Mouse (Mus musculus): ENCODE measurements at regions not wholly inside any gene's neighbourhood (a gene's known extent, or its start where the extent isn't known, plus 50 kb on each side); places are given as distances from the start of the nearest gene placed in this dataset.

DNA sequence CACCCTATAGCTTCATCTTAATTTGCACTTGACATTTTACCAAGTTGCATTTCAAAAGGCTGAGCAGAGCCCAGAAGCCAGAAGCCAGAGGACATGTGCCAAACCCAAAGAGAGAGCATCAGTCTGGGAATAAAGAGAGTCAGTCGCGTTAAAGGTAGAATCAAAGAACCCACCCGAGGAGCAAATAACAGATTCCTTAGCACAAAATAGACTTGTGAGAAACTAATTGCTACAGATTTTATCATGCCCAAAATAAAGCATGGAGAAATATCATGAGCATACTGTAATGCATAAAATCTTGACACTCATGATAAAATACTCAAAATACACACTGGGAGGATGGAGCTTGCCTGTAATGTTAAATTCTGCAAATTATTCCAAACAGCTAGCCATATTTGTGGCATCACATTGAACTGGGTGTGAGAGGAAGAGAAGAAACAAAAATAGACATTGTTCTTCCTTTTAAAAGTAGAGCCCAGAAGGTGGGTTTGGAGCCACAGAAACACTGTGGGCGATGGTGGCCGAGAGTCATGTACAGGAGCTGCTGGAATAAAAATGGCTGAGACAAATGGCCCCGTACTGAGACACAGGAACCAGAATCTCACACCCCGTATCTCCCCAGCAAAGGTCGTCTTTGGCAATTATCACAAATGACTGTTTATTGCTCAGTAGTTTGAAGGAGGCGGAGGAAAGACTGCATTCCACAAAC, 317.2 kb downstream of the Klf6 start:
- DNase-seq (ENCODE audit: low spot score in 2 of 2) = no peak

DNA sequence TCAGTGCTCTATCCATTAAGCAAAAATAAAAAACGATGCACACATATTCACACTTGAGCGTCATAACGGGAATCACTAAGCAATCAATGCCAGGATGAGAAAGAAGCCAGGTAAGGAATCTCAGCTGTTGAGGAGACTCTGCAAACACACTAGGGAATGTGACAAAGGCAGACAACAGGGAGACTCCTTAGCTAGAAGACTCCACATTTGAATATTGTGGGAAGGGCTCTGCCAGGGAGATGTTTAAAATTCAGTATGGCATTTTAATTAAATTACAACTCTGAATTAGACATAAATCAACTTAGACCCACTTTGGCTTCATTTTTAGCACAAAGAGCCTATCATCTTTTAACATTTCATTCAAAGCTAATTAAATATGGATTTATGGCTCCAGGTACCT, 327.9 kb downstream of the Klf6 start:
- DNase-seq (ENCODE audit: low spot score in 2 of 2) = no peak

DNA sequence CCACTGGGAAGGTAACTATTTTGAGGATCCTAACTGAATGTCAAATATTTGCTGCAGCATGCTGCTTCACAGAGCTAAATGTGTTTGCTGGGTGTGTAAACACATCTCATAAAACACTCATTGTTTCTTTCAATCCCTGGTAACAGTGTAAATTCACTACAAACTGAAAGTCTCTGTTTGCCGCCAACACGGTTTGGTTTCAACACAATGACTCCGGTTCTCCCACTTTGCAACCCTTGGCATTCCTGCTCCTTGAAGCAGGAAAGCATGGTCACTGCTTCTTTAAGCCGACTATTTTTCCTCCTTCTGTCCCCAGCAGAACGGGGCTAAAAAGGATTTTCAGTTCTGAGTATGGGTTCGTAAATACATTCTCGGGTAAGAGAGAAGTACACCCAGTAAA, 328.3 kb downstream of the Klf6 start:
- no peak for DNase-seq (ENCODE audit: low spot score in 2 of 2)

DNA sequence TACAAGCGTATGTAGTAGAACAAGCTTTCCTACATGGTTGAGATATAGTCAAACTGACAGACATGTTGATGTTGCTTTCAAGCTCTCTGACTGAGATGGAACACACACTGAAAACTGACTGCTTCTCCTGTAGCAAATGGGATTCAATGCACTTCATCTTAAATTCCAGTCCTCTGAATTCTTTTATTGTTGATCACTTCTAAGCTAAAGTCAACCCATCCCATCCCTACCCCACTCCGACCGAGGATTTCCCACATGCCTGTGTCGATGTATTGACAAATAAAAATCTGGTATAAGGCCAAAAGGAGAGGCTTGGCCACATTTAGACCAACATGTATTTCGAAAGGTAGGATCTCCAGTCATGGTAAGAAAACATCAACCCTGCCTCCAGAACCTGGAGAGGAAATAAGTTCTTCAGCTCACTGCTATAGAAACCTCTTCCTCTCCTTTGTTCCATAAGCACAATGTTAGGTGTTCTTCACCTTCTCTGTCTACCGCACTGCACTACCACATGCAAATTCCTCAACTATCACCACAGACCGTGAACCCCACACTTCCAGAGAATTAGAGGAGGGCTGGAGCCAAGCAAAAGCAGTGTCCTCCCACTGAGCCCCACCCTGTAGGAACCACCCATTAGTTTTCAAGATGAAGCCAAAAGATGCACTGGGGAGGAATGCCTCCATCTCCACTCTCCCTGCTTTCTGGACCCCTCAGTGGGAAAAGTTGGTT, 330.1 kb downstream of the Klf6 start:
- no peak for DNase-seq (ENCODE audit: low spot score in 2 of 2)

DNA sequence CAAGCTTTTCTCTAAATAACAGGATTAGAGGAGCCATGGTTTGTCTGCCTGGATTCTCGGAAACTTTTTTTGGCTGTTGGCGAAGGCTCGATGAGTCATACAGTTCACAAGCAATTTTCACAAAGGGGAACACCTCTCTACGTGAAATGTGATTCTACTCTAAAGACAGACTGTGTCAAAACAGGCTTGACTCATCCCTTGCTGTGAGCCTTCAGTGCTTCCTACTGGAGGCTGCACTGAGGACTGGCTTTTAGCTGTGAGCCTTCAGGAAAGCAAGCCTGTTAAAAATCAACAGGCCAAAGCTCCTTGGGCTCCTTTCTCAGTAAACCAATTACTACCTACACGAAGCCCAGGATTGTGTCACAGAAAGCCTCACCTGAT, 330.6 kb downstream of the Klf6 start:
- peak in 1 of 2 experiments; percentile 18 for DNase-seq (ENCODE audit: low spot score in 2 of 2)

DNA sequence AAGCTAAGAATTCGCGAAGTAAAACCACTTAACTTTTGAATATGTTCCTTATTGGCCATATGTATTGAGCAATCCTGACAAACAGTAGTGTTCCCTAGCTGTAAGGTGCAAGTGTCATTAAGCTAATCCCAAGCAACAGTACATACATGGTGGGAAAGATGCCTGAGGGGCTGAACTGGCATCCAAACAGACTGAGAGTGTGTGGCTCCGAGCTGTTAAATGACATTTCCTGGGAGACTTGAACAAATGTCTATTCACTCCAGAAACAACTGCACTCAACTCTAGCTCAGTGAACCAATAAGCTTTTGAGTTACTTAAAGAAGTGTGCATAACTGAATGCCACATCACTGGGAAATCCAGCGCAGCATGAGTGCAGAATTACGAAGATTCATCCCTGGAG, 335.4 kb downstream of the Klf6 start:
- no peak for DNase-seq (ENCODE audit: low spot score in 2 of 2)

DNA sequence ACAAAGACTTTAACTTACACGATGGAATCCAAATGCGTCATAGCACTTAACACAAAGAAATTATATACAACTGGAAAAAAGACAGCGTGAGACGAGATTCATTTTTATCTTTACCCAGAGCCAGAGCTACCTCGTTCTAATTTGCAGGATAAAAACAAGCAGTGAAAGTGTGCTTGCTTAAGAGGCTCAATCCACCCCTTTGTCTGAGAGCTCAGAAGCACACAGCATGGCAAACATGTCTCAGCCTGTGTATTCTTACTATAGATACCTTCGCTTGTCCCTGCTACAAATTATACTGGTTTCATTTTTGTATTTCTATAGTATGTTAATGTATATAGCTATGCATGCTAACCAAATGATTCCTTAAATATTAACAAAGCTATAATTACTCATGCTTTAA, 337.8 kb downstream of the Klf6 start:
- no peak for DNase-seq (ENCODE audit: low spot score in 2 of 2)

DNA sequence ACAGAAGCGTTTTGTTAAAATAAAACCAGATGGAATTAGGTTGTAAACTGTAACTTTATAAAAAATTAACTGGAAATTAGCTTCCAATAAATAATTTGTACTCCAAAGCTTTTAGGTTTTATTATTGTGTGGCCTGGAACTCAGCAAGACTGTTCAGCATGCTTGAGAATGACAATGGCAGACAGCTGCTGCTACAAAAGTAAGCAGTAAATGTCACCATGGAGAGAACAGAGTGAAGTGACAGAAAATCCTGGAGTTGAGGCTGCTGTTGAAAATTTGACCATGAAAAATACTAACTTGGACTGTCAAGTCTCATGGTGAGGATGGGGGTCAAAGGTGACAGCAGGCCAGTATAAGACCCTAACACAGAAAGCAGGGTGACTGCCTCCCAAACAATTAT, 340.2 kb downstream of the Klf6 start:
- no peak for DNase-seq (ENCODE audit: low spot score in 2 of 2)

DNA sequence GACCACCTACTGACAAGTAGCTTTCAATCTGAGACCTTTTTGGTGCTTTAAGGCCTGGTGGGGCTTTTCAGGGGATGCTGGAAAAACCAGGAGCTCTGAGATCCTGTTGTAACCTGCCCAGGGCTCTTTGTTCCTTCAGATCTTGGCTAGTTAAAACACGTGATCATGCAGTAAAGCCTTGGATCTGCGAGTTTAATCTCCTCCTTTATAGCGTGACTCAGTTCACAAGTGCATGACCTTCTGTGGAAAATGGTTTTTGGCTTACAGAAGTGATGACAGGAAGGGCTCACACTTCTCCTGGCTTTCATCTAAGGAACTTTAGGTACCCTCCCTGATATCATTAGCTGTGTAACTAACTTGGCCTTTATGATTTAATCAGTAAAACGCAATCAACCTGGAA, 343.1 kb upstream of the Pitrm1 start:
- DNase-seq (ENCODE audit: low spot score in 2 of 2) = no peak

DNA sequence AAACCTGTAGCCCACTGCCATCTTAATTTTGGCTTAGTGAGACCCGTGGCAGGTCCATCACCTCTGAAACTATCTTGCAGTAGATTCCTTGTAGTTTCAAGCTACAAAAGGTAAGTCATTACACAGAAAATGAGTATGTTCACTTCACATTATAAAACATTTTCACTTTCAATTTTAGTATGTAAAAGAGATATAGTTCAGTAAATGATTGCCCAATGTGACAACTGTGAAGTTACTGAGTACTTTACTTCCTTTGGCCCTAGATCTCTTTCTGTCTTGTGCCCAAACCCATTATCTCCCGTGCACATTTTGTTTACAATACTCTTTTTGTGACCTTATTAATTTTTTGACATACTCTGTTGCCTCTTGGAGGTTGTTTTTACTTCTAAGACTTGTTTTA, 335.4 kb upstream of the Pitrm1 start:
- no peak for DNase-seq (ENCODE audit: low spot score in 2 of 2)

DNA sequence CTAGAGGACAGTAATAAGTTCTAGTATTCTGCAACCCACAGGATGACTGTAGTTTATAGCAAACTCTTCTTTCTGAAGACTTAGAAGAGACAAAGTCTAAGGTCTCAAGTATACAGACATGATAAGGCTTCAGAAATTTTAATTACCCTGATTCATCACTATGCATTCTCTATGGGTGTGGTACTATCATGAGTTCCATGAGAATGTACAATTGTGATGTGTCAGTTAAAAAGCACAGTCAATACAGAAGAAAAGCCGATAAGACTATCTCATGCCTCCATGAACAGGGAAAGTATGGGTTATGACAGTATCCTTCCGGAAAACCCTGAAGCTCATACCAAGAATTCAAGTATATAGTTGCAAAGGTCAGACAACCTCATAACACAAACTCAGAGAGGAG, 333.8 kb upstream of the Pitrm1 start:
- DNase-seq (ENCODE audit: low spot score in 2 of 2) = no peak

DNA sequence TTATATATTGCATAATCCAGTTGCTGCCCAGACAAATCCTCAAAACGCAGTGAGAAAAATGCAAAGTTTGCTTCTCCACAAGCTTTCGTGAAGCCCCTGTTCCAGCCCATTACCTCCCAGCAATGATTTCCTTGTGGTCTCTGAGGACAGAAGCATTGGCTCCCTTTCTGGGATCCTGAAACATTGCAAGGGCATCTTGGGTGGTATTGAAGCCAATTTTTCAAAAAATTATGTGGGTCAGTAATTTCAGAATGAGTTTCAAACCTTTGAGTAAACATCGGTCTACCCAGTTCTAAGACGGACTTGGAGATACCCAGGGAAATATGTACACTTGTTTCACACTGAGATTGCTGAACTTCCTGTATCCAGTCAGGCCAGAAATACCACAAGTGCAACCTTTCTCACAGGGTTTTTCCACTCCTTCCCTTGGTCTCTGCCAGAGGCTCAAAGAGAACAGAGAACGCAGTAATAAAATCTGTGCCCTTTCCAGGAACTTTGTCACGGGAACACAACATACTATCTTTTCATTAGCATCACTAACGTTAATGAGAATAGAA, 321.8 kb upstream of the Pitrm1 start:
- no peak for DNase-seq (ENCODE audit: low spot score in 2 of 2)

DNA sequence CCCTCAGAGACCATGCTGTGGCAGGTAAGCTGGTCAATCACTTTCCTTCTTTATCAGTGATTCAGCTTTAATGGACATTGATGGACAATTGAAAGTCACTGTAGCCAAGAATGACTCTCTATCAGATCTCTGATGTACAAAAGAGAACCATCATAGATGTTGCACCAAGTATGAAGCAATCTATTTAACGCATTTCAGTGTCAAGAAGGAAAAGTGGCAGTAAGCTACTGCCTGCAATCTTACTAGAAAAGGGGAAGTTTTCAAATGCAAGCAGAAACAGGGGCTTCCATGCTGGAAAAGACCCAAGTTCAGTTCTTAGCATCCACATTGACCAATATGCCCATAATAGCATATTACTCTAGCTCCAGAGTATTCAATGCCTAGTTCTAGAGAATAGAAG, 319.7 kb upstream of the Pitrm1 start:
- no peak for DNase-seq (ENCODE audit: low spot score in 2 of 2)

DNA sequence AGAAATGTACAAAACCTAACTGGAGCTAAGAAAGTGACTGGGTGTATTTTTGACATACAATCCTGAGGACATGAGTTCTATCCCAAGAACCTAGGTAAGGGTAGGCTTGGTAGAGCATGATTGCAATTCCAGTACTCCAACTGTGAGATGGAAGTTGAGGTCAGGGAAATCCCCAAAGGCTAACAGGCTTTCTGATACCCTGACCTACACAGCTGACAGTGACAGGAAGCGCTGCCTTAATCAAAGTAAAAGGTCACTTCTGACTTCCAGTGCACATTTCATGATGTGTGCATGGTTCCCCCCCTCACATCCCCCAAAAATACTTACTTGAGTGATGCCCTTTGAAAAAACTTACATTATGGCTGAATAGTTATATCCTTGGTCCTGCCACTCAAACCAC, 312.6 kb upstream of the Pitrm1 start:
- DNase-seq (ENCODE audit: low spot score in 2 of 2) = no peak

DNA sequence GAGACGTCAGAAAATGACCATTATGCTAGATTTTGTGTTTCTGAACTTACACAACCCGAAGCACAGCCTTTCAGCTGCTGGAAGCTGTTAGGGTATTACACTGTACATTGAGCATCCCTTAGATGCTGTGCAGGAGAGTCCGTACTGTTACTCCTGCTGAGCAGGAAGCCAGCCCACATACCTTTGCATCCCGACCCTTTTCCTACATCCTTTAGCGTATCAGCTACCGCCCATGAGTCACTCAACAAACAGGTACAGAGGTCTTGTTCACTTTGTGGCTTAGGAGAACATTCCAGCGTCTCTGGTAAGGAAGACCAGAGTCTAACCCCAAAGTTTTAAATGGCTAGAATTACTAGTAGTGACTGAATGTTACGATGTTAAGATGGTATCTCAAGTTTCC, 311.4 kb upstream of the Pitrm1 start:
- DNase-seq (ENCODE audit: low spot score in 2 of 2) = no peak

DNA sequence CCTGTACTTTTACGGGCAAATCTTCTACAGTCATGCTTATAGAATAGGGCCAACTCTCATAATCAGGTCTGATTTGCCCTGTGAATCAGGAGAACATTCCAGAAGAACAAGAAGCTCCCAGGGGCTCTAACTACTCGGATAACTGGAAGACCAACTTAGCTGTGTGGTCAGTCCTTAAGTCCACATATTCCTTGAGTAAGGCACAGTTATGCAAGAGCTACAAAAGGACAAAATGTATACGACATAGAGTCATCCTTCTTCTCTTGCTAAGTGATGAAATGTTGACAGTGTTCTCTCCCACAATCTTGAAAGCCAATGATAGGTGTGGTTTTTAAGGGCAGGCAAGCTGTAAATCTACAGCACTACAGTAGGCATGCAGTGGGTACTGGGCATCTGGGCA, 310.7 kb upstream of the Pitrm1 start:
- no peak for DNase-seq (ENCODE audit: low spot score in 2 of 2)

DNA sequence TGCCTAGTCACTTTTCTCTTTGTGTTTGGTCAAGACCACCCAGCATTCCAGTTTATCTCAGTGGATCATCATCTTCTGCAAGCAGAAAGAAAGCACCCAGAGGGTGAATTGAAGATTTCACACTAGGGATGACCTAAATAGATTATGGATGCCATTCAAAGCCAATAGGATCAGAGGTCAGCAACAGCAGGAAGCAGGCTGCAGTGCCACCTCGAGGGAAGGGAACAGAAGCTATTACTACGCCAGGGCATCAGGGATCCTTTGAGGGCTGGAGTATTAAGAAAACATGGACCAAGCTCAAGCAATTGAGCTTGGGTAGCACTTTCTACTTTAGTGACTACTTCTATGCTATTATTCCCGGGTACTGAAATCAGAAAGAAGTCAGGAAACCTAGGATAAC, 307.1 kb upstream of the Pitrm1 start:
- no peak for DNase-seq (ENCODE audit: low spot score in 2 of 2)

DNA sequence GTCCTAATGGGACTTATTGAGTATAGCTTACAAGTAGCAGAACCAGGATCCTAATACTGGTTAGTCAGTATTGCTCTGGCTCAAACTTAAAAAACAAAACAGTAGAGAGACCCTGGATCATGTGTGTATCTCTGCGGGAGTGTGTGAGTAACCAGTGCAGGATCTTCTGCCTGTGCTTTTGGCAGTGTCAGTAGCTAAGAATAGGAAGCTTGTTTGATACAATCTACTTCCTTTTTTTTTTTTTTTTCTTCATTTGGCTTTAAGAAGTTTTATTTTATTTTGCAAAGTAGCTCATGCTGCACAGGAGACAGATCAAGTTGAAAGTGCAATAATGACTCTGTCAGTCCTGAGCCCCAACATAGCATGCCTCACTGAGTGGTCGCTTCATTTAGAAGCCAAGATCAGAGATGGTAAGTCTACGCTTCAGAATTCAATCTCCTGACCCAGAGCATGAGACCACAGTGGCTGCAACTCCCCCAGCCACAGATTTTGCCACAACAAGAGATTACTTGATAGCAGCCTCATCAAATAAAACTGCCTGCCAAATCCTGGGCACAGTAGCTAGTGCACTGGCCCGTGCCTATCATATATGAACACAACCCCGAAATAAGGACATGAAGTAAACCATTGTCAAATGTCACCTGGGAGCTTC, 306.4 kb upstream of the Pitrm1 start:
- DNase-seq (ENCODE audit: low spot score in 2 of 2) = no peak

DNA sequence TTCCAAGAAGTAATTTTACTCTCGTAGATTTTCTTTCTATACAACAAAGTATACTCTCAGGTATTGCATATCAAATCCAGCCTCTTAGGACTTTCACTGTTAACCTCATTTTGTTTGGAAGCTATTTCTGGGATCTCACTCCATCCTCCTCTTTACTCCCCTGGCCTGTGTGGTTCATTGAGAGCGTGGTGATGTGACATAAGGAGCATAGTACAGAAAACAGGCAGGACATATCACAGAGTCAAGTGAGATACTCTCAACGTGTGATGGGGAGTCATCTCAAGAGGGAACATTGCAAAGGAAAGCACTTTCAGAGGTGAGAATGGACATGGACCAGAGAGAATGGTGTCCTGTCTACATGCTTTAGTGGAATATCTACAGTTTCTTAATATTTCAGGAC, 297.8 kb upstream of the Pitrm1 start:
- no peak for DNase-seq (ENCODE audit: low spot score in 2 of 2)

DNA sequence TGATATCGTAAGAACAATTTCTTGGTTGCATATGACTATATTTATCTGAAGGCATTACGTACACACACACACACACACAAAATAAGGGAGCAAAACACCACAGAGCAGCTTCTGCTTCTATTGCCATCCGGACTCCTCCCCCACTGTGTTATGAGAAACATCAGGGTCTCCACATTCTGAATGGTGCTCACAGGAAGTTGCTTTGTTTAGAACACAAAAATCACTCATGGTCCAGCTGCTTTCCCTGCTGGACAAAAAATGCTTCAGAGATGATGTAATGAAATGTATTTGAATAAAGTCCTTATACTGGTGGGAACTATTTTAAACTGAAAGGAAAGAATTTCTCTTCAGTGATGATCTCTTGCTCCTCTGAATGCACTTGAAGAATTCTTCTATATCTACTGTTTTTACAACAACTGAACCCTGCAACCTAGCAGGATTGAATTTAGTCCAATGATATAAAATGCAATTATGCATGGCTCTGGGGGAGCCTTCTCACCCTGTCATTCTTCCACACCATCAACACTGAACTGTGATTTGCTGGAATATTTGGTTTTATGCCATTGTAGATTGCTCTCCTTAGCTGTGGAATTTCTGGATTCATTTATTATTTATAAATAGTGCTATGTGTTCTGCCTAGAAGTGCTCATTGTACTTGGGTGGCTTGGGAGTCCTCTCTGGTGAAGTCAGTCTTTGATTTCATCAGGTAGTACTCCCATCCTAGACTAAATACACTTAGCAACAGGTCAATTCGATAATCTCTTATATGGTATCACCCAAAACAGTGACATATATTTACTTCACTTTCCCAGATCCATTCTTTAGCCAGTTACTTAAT, 296.7 kb upstream of the Pitrm1 start:
- no peak for DNase-seq (ENCODE audit: low spot score in 2 of 2)

DNA sequence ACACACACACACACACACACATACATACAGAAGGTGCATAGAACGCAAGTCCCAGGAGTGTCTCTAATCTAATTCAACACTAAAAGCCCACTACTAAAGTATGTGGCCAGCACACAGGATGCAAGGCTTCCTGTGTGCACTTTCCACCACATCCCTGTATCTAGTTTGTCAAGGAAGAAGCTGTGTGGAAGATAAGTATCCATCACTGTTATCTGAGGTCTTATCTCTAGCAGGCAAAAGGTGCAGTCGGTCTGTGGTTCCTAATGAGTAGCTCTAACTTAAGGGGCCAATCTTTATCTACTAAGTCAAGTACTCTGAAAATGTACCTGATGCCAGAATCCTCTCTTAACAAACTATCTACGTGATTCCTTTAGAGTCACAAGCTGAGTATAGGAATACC, 295.8 kb upstream of the Pitrm1 start:
- DNase-seq (ENCODE audit: low spot score in 2 of 2) = no peak

DNA sequence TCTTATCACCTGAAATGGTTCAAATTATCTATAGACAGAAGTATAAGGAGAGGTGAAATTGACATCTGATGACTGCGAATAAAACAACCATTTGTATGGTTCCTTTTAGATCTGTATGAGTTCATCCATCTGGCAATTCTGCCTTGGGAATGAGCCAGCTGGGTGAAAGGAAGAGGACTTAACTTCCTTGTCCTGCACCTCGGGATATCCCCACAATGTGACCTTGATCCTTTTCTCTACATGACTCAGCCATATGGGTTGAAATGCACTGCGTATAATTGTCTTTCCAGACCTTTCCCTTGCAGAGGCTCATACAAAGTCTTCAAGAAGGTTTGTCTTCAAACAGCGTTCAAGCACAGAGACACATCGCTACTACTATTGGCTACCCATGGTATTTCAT, 292.6 kb upstream of the Pitrm1 start:
- no peak for DNase-seq (ENCODE audit: low spot score in 2 of 2)

Measured in layer of hippocampus, adult 18-20 months (tissue).